Mouse (Mus musculus) granulocyte monocyte progenitor cell, adult 5-6 weeks (primary cell): ENCODE measurements around the gene Dab1. TPM values are rescaled to one million over a fixed set of nuclear protein-coding genes. Genes with fewer than 3 reads are reported as not detected.

Experiments
- ATAC-seq: replicated peaks from 2 replicates; pipeline ENCODE4 v1.8.0; 2016; ENCODE audit warnings: mild to moderate bottlenecking, moderate TSS enrichment, inconsistent platforms; ENCODE audit not compliant: poor library complexity, severe bottlenecking
- total RNA-seq, 2 experiments: library from RNA; stranded (forward) in 1 of 2; stranded (reverse) in 1 of 2; fragments of 200-712, 200-1000 nt in 1 of 2; fragments of >200 nt in 1 of 2; fragmentation: Nextera tagmentation in 1 of 2; gene quantifications; 2 replicates each; pipeline ENCODE4 v1.2.3; 2014 to 2017

Dab1 gene
- total RNA-seq, 2 experiments from 2014 or later = not detected

- ATAC-seq = no peak
Measured at GRCm38 (mm10) chr4:104211531-104212455, 592.6 kb downstream of the Dab1 start.

DNA sequence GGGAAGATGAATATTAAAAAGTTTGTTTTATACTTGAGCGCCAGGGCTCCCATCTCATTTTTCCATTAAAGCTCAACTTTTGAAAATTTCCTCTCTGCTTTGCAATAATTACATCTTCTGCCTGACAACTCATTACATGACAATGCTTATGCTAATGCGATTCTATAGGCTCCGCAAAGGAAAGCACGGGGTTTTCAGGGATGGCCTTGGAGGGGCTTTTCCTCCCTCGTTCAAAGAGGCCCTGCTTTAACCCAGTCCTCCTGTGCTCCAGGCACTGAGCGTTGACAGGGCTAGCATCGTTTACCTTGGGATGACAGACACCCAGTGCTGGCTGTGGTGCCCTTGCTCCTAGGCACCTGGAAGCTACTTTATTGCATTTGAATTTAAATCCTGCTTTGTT, 595.6 kb downstream of the Dab1 start:
- ATAC-seq = no peak

DNA sequence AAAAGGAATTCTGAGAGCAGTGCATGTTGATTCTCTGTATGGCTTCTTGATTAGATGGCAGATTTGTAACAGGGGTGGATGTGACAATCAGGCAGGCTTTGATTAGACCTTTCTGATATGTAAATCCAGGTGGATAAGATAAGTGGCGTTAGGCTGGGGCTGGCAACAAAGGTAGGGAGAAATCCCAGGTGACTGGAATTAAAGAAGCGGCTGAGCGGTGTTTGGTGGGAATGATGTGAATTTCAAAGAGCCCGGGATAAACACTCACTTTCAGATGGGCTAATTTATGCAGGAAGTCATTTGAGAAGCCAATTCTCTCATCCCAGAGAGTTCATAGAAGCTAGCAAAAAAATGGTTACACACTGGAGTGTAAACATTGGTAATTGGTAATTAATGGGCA, 598.2 kb downstream of the Dab1 start:
- no peak for ATAC-seq

- ATAC-seq = no peak
Measured at GRCm38 (mm10) chr4:104218765-104219164, 599.6 kb downstream of the Dab1 start.

DNA sequence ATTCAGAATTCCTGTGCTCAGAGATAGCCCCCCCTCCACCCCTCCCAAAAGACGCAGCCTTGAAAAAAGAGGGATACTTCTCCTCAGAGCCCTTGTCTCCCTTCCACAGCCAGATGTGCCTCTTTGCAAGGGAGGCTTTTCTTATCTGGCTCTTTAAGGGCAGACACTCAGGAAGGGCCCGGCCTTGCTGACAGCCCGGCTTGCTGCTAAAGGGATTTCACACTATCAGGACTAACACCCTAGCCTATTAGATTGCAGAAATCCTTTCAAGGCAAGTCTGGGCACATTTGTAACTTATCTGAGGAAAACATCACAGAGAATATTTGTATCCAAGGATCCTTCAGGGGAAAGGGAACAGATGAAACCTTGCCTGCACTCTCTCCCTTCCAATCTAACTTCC, 600.9 kb downstream of the Dab1 start:
- no peak for ATAC-seq

GRCm38 (mm10) chr4:104229296-104229695, 610.1 kb downstream of the Dab1 start:
- ATAC-seq = no peak

- no peak for ATAC-seq
Measured at GRCm38 (mm10) chr4:104246506-104246905, 627.3 kb downstream of the Dab1 start.

DNA sequence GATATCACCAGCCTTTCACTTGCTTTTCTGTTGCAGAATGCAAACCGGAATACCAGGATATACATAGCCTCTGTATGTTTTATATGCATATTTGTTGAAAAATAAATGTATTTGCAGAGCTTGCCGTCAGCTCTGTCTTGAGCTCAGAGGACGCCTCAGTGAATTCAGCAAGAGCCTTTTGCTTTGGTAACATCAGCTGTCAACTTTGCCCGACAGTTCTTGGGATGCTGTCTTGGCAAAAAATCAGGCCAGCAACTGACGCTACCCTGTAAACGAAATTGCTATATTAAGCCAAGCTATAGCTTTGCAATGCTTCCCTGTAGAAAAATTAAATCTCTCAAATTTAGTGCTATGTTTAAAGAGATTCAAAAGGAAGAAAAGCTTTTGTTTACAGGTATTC, 630.3 kb downstream of the Dab1 start:
- no peak for ATAC-seq

DNA sequence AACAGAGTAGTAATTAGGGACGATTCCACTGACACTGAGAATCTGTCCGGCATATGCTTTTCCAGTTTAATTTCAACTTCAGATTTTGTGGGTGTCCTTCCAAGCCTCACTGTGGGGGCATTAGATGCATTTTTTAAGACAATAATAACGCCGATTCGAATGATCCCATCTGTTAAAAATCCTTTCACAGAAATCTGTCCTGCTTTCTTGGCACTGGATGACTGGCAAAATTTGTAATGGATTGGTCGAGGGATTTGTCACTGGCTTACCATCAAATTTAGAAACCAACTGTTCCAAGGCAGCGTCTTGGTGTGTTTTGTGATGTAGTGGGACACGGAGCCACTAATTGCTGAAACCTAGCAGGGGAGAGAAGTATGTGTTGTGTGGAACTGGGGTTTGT, 638.6 kb downstream of the Dab1 start:
- no peak for ATAC-seq

DNA sequence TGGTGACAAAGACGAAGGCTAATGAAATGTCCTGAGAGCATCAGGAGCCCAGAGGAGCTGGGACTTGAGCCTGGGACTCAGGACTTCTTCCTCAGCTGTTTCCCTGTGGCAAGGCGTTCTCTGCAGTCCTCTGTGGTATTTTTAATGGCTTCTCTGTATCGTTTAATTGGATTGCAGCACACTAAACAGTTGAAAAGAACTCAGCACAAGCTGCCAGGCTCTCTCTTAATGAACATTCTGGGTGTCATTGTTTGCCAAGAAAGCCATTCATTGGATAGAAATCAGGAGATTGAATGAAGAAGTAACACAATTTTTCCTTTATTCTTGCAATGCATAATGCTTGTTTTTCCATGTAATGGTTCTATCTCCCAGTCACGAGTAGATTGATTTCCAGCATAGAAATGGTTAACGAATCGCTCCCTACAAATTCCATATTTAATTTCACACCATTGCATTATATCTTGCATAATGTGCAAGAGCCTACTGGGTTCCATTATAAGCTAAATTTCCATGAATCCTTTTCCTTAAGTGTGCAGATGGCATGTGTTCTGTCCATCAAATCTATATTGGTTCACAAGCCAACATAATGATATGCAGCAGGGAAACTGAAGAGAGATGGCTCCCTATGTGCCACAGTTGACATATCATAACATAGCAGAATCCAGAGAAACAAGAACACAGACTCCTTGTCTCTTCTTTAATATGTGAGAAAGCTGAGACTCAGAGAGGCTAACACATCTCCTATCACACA, 650.4 kb downstream of the Dab1 start:
- ATAC-seq = no peak

- ATAC-seq = no peak
Measured at GRCm38 (mm10) chr4:104270173-104270557, 651.0 kb downstream of the Dab1 start.

- ATAC-seq = no peak
Measured at GRCm38 (mm10) chr4:104275260-104275659, 656.1 kb downstream of the Dab1 start.

DNA sequence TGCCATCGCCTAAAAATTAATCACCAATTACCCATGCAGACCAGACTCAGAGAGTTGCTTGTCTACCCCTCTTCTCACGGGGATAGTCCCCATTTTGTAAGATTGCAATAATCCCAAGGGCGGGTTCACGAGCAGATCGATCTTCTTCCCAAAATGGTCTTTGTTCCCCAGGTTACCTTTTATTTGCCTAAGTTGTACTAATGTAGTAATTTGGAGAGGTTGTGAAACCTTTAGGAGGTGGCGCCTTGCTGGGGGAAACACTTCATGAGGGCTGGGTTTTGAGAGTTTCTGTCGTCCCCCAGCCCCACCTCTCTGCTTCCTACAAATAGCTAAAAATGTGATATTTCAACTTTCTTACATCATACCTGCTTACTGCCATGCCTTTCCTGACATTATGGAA, 657.8 kb downstream of the Dab1 start:
- no peak for ATAC-seq

DNA sequence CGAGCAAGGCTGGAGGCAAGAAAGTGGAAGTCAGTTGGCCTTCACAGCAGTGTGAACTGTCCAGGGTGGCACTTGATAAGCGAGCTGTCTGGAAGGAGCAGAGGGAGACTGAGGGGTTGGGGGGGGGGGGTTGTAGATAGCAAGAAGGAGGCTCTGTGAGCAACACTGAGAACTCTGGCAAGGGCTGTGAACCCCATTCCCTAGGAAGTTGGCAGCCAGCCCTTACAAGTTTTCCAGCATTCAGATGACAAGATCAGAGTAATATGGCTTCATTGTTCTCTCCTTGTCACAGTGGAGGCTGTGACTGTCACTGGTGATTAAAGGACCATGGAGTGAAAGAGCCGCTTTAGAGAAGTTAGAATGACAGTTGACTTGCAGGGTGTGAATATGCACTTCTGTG, 662.4 kb downstream of the Dab1 start:
- ATAC-seq = no peak

DNA sequence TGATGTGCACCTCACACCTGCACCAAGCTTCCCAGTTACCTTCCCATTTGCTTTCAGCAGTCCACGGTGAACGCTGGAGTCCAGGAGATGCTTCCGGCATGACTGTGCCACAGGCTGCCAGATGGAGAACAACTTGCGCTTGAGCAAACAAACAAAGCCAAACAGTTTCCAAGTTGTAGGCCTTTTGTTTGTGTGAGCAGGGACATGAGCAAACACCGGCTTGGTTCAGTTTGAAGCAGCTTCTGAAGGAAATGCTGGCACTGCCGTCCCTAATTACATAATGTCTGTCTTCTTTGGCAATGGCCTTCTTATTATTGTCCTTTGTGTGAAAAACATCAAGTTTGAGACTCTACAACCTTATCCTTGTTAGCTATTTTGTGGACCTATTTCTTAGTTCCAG, 664.7 kb downstream of the Dab1 start:
- ATAC-seq = no peak

- no peak for ATAC-seq
Measured at GRCm38 (mm10) chr4:104288401-104288800, 669.2 kb downstream of the Dab1 start.

DNA sequence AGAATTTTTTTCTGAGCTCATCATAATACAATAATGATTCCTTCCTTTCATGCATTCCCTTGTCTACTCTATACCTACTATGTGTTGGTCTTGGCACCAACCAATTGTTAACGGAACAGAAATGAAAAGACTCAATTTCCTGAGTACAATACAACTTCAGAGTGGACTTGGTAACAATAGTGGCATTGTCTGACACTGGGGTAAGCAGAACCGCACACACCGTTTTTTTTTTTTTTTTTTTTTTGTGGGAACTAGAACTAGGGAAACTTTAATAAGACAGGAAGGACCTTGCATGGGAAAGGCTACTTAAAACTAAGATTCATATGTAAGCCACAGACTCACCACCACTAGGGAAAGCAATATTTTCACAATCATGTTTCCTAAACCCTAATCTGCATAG, 682.6 kb downstream of the Dab1 start:
- ATAC-seq = no peak

DNA sequence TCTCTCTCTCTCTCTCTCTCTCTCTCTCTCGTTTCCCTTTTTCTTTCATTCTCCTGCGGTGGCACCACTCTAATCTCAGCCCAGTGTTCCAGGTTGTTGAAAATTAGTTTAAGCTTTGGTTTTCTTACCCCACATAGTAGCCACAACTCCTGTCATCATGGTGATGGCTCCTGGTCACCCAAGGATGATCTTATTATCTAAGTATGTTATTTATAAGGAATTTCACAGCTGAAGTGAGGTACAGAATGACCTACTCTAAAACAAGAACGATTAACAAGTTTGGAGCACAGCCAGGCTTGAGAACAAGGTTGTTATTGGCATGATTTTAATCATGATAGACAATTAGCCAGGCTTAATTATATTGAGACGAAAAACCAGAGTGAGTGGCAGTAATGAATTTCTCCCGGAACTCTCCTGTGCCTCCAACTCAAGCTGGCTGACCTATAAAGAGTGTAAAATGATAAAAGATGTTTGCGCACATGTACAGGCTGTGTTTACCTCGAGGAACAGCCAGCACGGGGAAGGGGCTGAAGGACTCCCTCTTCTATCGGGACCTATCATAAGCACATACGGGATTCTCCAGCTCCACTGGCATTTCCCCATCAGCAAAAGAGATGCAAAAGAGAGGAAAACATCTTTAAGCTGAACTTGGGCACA, 684.0 kb downstream of the Dab1 start:
- no peak for ATAC-seq

DNA sequence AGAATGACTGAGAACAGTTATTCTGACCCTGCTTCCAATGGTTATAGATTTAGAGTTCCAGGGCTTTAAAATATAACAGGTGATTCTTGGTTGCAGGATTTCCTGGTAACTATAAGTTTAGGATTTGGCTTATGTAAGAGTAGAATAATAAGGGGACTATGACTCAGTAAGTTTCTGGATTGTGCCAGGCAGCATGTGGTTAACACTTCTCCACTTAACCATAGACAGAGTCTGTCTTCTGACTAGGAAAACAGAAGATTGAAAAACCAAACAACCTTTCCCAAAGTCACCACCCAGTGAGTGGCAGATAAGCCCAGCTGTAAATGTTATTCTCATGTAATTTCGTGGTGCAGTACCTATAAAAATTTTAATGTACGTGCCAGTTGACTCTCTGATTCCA, 688.6 kb downstream of the Dab1 start:
- ATAC-seq = no peak

GRCm38 (mm10) chr4:104326221-104326620, 707.1 kb downstream of the Dab1 start:
- no peak for ATAC-seq

DNA sequence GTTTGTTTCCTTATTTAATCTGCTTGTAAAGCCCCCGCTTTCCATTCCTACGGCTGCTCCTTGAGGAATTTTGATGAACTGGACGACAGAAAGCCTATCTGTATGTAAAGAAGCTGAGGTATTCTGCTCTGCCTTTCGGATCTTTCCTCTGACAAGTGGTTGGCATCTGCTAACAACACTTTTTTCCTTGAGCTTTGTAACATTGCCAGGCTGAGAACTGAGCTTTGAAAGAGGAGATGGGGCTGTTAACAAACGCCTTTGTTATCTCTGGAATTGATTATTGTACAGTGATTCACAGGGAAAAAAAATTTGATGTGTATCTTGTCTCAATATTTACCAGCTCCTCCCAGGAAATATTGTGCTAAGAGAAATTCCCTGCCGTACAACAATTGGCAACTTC, 712.7 kb downstream of the Dab1 start:
- ATAC-seq = no peak
